Mouse (Mus musculus) thymus, adult 2 months (tissue): ENCODE results near the gene Prkn. TPM values are rescaled to one million over a fixed set of nuclear protein-coding genes. Genes with fewer than 3 reads are reported as not detected.

Source experiments
- DNase-seq: peaks from one replicate; pipeline ENCODE4 v3.0.0; 2021
- H3K27ac ChIP-seq: fragments of 200-500 bp; 2 replicates; pipeline ENCODE4 v1.5.1; 2012; ENCODE audit warnings: low read length, control low read depth; ENCODE audit not compliant: control insufficient read depth, insufficient read depth
- H3K27me3 ChIP-seq: fragments of 200-500 bp; 2 replicates; pipeline ENCODE4 v1.6.1; 2012; ENCODE audit warnings: mild to moderate bottlenecking, low read length, moderate library complexity, mixed read lengths; ENCODE audit not compliant: control insufficient read depth, insufficient read depth
- H3K36me3 ChIP-seq: fragments of 200-500 bp; 2 replicates; pipeline ENCODE4 v1.6.1; 2012; ENCODE audit warnings: mild to moderate bottlenecking, low read length, moderate library complexity; ENCODE audit not compliant: control insufficient read depth, insufficient read depth
- H3K4me1 ChIP-seq: fragments of 200-500 bp; replicated peaks from 2 replicates; pipeline ENCODE4 v1.6.1; 2012; ENCODE audit warnings: low read length; ENCODE audit not compliant: control insufficient read depth, insufficient read depth
- H3K4me3 ChIP-seq: fragments of 200-500 bp; 2 replicates; pipeline ENCODE4 v1.5.1; 2012; ENCODE audit warnings: mild to moderate bottlenecking, low read length, control low read depth, moderate library complexity; ENCODE audit not compliant: control insufficient read depth, insufficient read depth
- CTCF ChIP-seq: fragments of 200-500 bp; IDR thresholded peaks from 2 replicates; pipeline ENCODE4 v1.5.1; 2012; ENCODE audit warnings: mild to moderate bottlenecking, control low read depth, low read length, moderate library complexity, borderline replicate concordance; ENCODE audit not compliant: control insufficient read depth, poor library complexity, insufficient read depth; ENCODE audit errors: extremely low read depth
- POLR2A ChIP-seq: fragments of 200-500 bp; IDR thresholded peaks from 2 replicates; pipeline ENCODE4 v1.6.1; 2012; ENCODE audit warnings: mild to moderate bottlenecking, low read length, control low read depth, moderate library complexity; ENCODE audit not compliant: control insufficient read depth, poor library complexity, insufficient read depth; ENCODE audit errors: extremely low read depth
- WGBS: fragments of 180-500 bp; shearing (Covaris S2); methylation state at CpG from one replicate; pipeline ENCODE4 v1.1.7; 2018; 5-methylcytosine and 5-hydroxymethylcytosine counted together
- polyA plus RNA-seq: library from polyadenylated mRNA; depleted of rRNA; stranded (reverse); fragments of >200 nt; gene quantifications from 2 replicates; pipeline ENCODE4 v1.2.3, GENCODE M21; 2012

The Prkn gene
- polyA plus RNA-seq, 1 experiment: 1.4 TPM

GRCm38 (mm10) chr17:11462721-11463120 is 622.5 kb downstream of the Prkn start:
- Histone ChIP-seq H3K27me3 (no peaks in the 10 kb centered on the region), H3K36me3 (no peaks in the 10 kb centered on the region), H3K4me1 (no peaks in the 10 kb centered on the region), H3K4me3 (no peak overlapping the region), H3K27ac (no peak overlapping the region)
- WGBS: 99% methylated on average over 2 of the region's 2 CpGs
- TF ChIP-seq POLR2A: no peak
- no peak for TF ChIP-seq CTCF
- no peak for DNase-seq

DNA sequence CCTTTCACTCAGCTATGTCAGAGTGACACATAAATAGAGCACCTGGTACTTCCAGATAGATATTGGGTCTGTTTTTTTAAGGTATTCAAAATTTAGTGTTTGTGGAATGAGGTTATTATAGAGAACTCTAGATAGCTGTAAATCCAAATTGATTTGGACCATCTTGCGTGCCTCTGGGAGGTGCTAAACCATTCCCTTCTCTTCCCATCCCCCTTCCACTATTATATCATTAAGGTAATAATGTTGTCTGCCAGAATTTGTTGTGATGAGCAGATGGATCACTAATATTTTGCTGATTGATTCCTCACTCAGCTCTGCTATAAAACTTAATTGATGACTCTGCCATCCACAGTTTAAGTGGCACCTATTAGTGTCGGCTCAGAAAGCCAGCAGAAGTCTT is 625.9 kb downstream of the Prkn start:
- Histone ChIP-seq H3K4me3 (no peak overlapping the region), H3K4me1 (no peaks in the 10 kb centered on the region), H3K27ac (no peak overlapping the region), H3K27me3 (no peaks in the 10 kb centered on the region), H3K36me3 (no peaks in the 10 kb centered on the region)
- 92% methylated on average over 2 of the region's 2 CpGs for WGBS
- TF ChIP-seq POLR2A (no peak), CTCF (no peak)
- DNase-seq: no peak

DNA sequence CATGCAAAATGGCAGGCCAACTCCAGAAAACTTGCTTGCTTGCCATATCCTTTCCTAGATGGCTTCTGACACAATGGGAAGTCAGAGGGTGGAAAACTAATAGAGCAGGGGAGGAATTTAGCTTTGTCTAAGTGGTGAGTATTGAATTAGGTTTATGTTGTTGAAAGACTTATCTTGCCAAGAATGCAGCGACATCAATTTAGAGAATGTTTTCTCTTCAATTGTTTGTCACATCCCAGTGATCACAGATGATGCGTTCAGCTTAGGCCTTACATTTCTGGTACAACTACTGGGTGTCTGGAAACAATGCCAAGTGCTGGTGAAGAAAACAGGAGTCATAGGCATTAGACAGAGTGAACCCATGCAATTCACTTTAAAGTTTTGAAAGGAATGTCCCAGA is 628.4 kb downstream of the Prkn start:
- no peak overlapping the region for H3K27ac ChIP-seq
- H3K4me3 ChIP-seq: no peak overlapping the region
- no peaks in the 10 kb centered on the region for H3K36me3 ChIP-seq
- WGBS: 95% methylated on average over 2 of the region's 2 CpGs
- no peaks in the 10 kb centered on the region for H3K4me1 ChIP-seq
- no peak for DNase-seq
- TF ChIP-seq CTCF (no peak), POLR2A (no peak)
- no peaks in the 10 kb centered on the region for H3K27me3 ChIP-seq

DNA sequence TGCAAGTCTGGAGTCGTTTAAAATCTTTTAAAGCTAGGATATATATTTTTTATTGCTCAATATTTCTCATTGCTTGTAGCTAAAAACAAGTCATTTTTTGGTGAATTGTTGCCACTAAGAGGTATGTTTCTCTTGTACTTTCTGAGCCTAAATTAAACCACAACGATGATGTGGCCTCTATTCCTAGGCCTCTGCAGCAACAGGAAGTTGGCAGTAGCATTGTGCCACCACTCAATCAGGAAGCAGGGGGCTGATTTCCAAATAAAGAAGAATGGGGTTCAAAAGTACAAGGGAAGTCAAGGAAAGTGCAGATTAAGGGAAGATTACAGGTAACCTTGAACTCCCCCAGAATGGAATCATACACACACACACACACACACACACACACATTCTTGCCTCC is 642.8 kb downstream of the Prkn start:
- Histone ChIP-seq H3K4me1 (no peaks in the 10 kb centered on the region), H3K4me3 (no peak overlapping the region), H3K36me3 (no peaks in the 10 kb centered on the region), H3K27ac (no peak overlapping the region), H3K27me3 (no peaks in the 10 kb centered on the region)
- no peak for DNase-seq
- TF ChIP-seq POLR2A (no peak), CTCF (no peak)
- WGBS: 10% methylated on average over 2 of the region's 2 CpGs

- no peak overlapping the region for H3K27ac ChIP-seq
- no peak for DNase-seq
- WGBS: 93% methylated on average over 4 of the region's 4 CpGs
- no peaks in the 10 kb centered on the region for H3K36me3 ChIP-seq
- TF ChIP-seq POLR2A: no peak
- no peak for TF ChIP-seq CTCF
- no peak overlapping the region for H3K4me3 ChIP-seq
- no peaks in the 10 kb centered on the region for H3K27me3 ChIP-seq
- H3K4me1 ChIP-seq: no peaks in the 10 kb centered on the region
These were observed 649.9 kb downstream of the Prkn start for GRCm38 (mm10) chr17:11490051-11490450.

- no peak for TF ChIP-seq POLR2A
- no peak for TF ChIP-seq CTCF
- WGBS: 96% methylated on average over 7 of the region's 7 CpGs
- Histone ChIP-seq H3K27ac (no peak overlapping the region), H3K4me3 (no peak overlapping the region), H3K36me3 (no peaks in the 10 kb centered on the region), H3K4me1 (no peaks in the 10 kb centered on the region), H3K27me3 (no peaks in the 10 kb centered on the region)
- DNase-seq: no peak
These were observed 662.4 kb downstream of the Prkn start for GRCm38 (mm10) chr17:11502556-11502955.

GRCm38 (mm10) chr17:11504496-11504895 is 664.3 kb downstream of the Prkn start:
- Histone ChIP-seq H3K4me3 (no peak overlapping the region), H3K27me3 (no peaks in the 10 kb centered on the region), H3K36me3 (no peaks in the 10 kb centered on the region), H3K4me1 (no peaks in the 10 kb centered on the region), H3K27ac (no peak overlapping the region)
- TF ChIP-seq CTCF: no peak
- TF ChIP-seq POLR2A: no peak
- WGBS: 99% methylated on average over 3 of the region's 3 CpGs
- DNase-seq: no peak
